Mouse (Mus musculus): ENCODE data around the gene Disp1. TPM values are rescaled to one million over a fixed set of nuclear protein-coding genes. Genes with fewer than 3 reads are reported as not detected.

Gene Disp1
- polyA plus RNA-seq, 1 experiment from 2014 or later, result 9.1 TPM

- 52% methylated on average over 7 of the region's 7 CpGs for WGBS
- Histone ChIP-seq H3K4me1 (ENCODE audit: control insufficient read depth, insufficient read depth, low read length) (peaks cover 10% of the 10 kb centered on the region; the same call in 1 of the 2 replicates), H3K4me2 (ENCODE audit: low read length) (no peak overlapping the region), H3K9me3 (ENCODE audit: control insufficient read depth, low read length) (no peaks in the 10 kb centered on the region), H3K27me3 (ENCODE audit: control insufficient read depth, insufficient read depth, low read length) (peaks cover 9% of the 10 kb centered on the region; the same call in 1 of the 2 replicates), H3K27ac (replicated peaks; ENCODE audit: low read depth, low read length) (no peak overlapping the region), H3K9ac (replicated peaks; ENCODE audit: low read length) (no peak overlapping the region), H3K36me3 (ENCODE audit: control insufficient read depth, insufficient read depth, low read length) (no peaks in the 10 kb centered on the region), H3K4me3 (replicated peaks; ENCODE audit: low read depth, low read length) (no peak overlapping the region)
- ATAC-seq (ENCODE audit: low FRiP score, low TSS enrichment) (no peak), DNase-seq (peak; percentile 75)
Observed at GRCm38 (mm10) chr1:183047191-183047912, 174.0 kb downstream of the Disp1 start.

- ATAC-seq (ENCODE audit: low FRiP score, low TSS enrichment), result no peak
Observed at GRCm38 (mm10) chr1:183046081-183046480, 175.2 kb downstream of the Disp1 start.

GRCm38 (mm10) chr1:183043161-183043812, 178.0 kb downstream of the Disp1 start:
- no peak for ATAC-seq (ENCODE audit: low FRiP score, low TSS enrichment)
- H3K9ac ChIP-seq (replicated peaks; ENCODE audit: low read length), result no peak overlapping the region
- H3K4me1 ChIP-seq (ENCODE audit: control insufficient read depth, insufficient read depth, low read length), result peaks cover 10% of the 10 kb centered on the region; the same call in 1 of the 2 replicates
- no peak overlapping the region for H3K4me2 ChIP-seq (ENCODE audit: low read length)
- H3K9me3 ChIP-seq (ENCODE audit: control insufficient read depth, low read length), result no peaks in the 10 kb centered on the region
- H3K27me3 ChIP-seq (ENCODE audit: control insufficient read depth, insufficient read depth, low read length), result peaks cover 9% of the 10 kb centered on the region; the same call in 1 of the 2 replicates
- no peaks in the 10 kb centered on the region for H3K36me3 ChIP-seq (ENCODE audit: control insufficient read depth, insufficient read depth, low read length)
- no peak overlapping the region for H3K4me3 ChIP-seq (replicated peaks; ENCODE audit: low read depth, low read length)
- no peak overlapping the region for H3K27ac ChIP-seq (replicated peaks; ENCODE audit: low read depth, low read length)
- 85% methylated on average over 13 of the region's 13 CpGs for WGBS
- no peak for DNase-seq

More at GRCm38 (mm10) chr1:183046081-183046480, 175.2 kb downstream of the Disp1 start:
- peak; percentile 22 for DNase-seq
- Histone ChIP-seq H3K9ac (replicated peaks; ENCODE audit: low read length) (no peak overlapping the region), H3K4me1 (ENCODE audit: control insufficient read depth, insufficient read depth, low read length) (peaks cover 10% of the 10 kb centered on the region; the same call in 1 of the 2 replicates), H3K27me3 (ENCODE audit: control insufficient read depth, insufficient read depth, low read length) (peaks cover 9% of the 10 kb centered on the region; the same call in 1 of the 2 replicates), H3K9me3 (ENCODE audit: control insufficient read depth, low read length) (no peaks in the 10 kb centered on the region), H3K27ac (replicated peaks; ENCODE audit: low read depth, low read length) (no peak overlapping the region), H3K4me3 (replicated peaks; ENCODE audit: low read depth, low read length) (no peak overlapping the region), H3K36me3 (ENCODE audit: control insufficient read depth, insufficient read depth, low read length) (no peaks in the 10 kb centered on the region), H3K4me2 (ENCODE audit: low read length) (no peak overlapping the region)
- WGBS, result 23% methylated on average over 12 of the region's 12 CpGs

- no peak for DNase-seq
- Histone ChIP-seq H3K9me3 (ENCODE audit: control insufficient read depth, low read length) (no peaks in the 10 kb centered on the region), H3K4me1 (ENCODE audit: control insufficient read depth, insufficient read depth, low read length) (peaks cover 3% of the 10 kb centered on the region; the same call in 1 of the 2 replicates), H3K4me3 (replicated peaks; ENCODE audit: low read depth, low read length) (no peak overlapping the region), H3K4me2 (ENCODE audit: low read length) (no peak overlapping the region), H3K9ac (replicated peaks; ENCODE audit: low read length) (no peak overlapping the region), H3K27ac (replicated peaks; ENCODE audit: low read depth, low read length) (no peak overlapping the region), H3K27me3 (ENCODE audit: control insufficient read depth, insufficient read depth, low read length) (peaks cover 9% of the 10 kb centered on the region; the same call in 1 of the 2 replicates), H3K36me3 (ENCODE audit: control insufficient read depth, insufficient read depth, low read length) (no peaks in the 10 kb centered on the region)
- WGBS, result 88% methylated on average over 6 of the region's 7 CpGs
- ATAC-seq (ENCODE audit: low FRiP score, low TSS enrichment), result no peak
Observed at GRCm38 (mm10) chr1:183041703-183042102, 179.6 kb downstream of the Disp1 start.

- no peaks in the 10 kb centered on the region for H3K9me3 ChIP-seq (ENCODE audit: control insufficient read depth, low read length)
- no peak overlapping the region for H3K4me3 ChIP-seq (replicated peaks; ENCODE audit: low read depth, low read length)
- H3K36me3 ChIP-seq (ENCODE audit: control insufficient read depth, insufficient read depth, low read length), result no peaks in the 10 kb centered on the region
- 88% methylated on average over 11 of the region's 11 CpGs for WGBS
- H3K27ac ChIP-seq (replicated peaks; ENCODE audit: low read depth, low read length), result no peak overlapping the region
- no peak for DNase-seq
- no peak for ATAC-seq (ENCODE audit: low FRiP score, low TSS enrichment)
- peaks cover 9% of the 10 kb centered on the region; the same call in 1 of the 2 replicates for H3K27me3 ChIP-seq (ENCODE audit: control insufficient read depth, insufficient read depth, low read length)
- H3K4me2 ChIP-seq (ENCODE audit: low read length), result no peak overlapping the region
- no peaks in the 10 kb centered on the region for H3K4me1 ChIP-seq (ENCODE audit: control insufficient read depth, insufficient read depth, low read length)
- H3K9ac ChIP-seq (replicated peaks; ENCODE audit: low read length), result no peak overlapping the region
Observed at GRCm38 (mm10) chr1:183040847-183041382, 180.4 kb downstream of the Disp1 start.

- Histone ChIP-seq H3K4me1 (ENCODE audit: control insufficient read depth, insufficient read depth, low read length) (no peaks in the 10 kb centered on the region), H3K36me3 (ENCODE audit: control insufficient read depth, insufficient read depth, low read length) (no peaks in the 10 kb centered on the region), H3K4me3 (replicated peaks; ENCODE audit: low read depth, low read length) (no peak overlapping the region), H3K9me3 (ENCODE audit: control insufficient read depth, low read length) (no peaks in the 10 kb centered on the region), H3K4me2 (ENCODE audit: low read length) (no peak overlapping the region), H3K27ac (replicated peaks; ENCODE audit: low read depth, low read length) (no peak overlapping the region), H3K27me3 (ENCODE audit: control insufficient read depth, insufficient read depth, low read length) (peaks cover 9% of the 10 kb centered on the region; the same call in 1 of the 2 replicates), H3K9ac (replicated peaks; ENCODE audit: low read length) (no peak overlapping the region)
- DNase-seq (no peak), ATAC-seq (ENCODE audit: low FRiP score, low TSS enrichment) (no peak)
- 52% methylated on average over 6 of the region's 6 CpGs for WGBS
Observed at GRCm38 (mm10) chr1:183039881-183040708, 181.2 kb downstream of the Disp1 start.

GRCm38 (mm10) chr1:183039404-183039803, 181.9 kb downstream of the Disp1 start:
- 89% methylated on average over 7 of the region's 7 CpGs for WGBS
- no peaks in the 10 kb centered on the region for H3K9me3 ChIP-seq (ENCODE audit: control insufficient read depth, low read length)
- DNase-seq (no peak), ATAC-seq (ENCODE audit: low FRiP score, low TSS enrichment) (no peak)
- H3K27me3 ChIP-seq (ENCODE audit: control insufficient read depth, insufficient read depth, low read length), result peaks cover 9% of the 10 kb centered on the region; the same call in 1 of the 2 replicates
- no peak overlapping the region for H3K9ac ChIP-seq (replicated peaks; ENCODE audit: low read length)
- H3K4me2 ChIP-seq (ENCODE audit: low read length), result no peak overlapping the region
- H3K27ac ChIP-seq (replicated peaks; ENCODE audit: low read depth, low read length), result no peak overlapping the region
- H3K4me3 ChIP-seq (replicated peaks; ENCODE audit: low read depth, low read length), result no peak overlapping the region
- no peaks in the 10 kb centered on the region for H3K36me3 ChIP-seq (ENCODE audit: control insufficient read depth, insufficient read depth, low read length)
- H3K4me1 ChIP-seq (ENCODE audit: control insufficient read depth, insufficient read depth, low read length), result no peaks in the 10 kb centered on the region
